Mouse (Mus musculus) stomach, embryonic 15.5 days (tissue): ENCODE measurements around the gene Zdhhc18. TPM values are rescaled to one million over a fixed set of nuclear protein-coding genes. Genes with fewer than 3 reads are reported as not detected.

Source experiments
- ATAC-seq: fragments of 200-750 bp; cut with Nextera tagmentation; 2 replicates; pipeline ENCODE4 v1.8.0; 2017; ENCODE audit warnings: low read depth, moderate number of reproducible peaks, moderate TSS enrichment; ENCODE audit not compliant: insufficient read depth, low FRiP score
- H3K27ac ChIP-seq: fragments of 300-500 bp; sonication (generic); 2 replicates; pipeline ENCODE4 v1.5.1; 2015; ENCODE audit warnings: mild to moderate bottlenecking, inconsistent platforms
- H3K27me3 ChIP-seq: fragments of 300-500 bp; sonication (generic); replicated peaks from 2 replicates; pipeline ENCODE4 v1.6.1; 2015; ENCODE audit warnings: inconsistent platforms
- H3K36me3 ChIP-seq: fragments of 300-500 bp; sonication (generic); 2 replicates; pipeline ENCODE4 v1.6.1; 2015; ENCODE audit warnings: inconsistent platforms
- H3K4me1 ChIP-seq: fragments of 300-500 bp; sonication (generic); 2 replicates; pipeline ENCODE4 v1.6.1; 2015; ENCODE audit warnings: inconsistent platforms
- H3K4me2 ChIP-seq: fragments of 300-500 bp; sonication (generic); 2 replicates; pipeline ENCODE4 v1.6.1; 2015; ENCODE audit warnings: mild to moderate bottlenecking, inconsistent platforms
- H3K4me3 ChIP-seq: fragments of 300-500 bp; sonication (generic); replicated peaks from 2 replicates; pipeline ENCODE4 v1.5.1; 2015; ENCODE audit warnings: inconsistent platforms
- H3K9ac ChIP-seq: fragments of 300-500 bp; sonication (generic); 2 replicates; pipeline ENCODE4 v1.6.1; 2015; ENCODE audit warnings: inconsistent platforms
- H3K9me3 ChIP-seq: fragments of 300-500 bp; sonication (generic); 2 replicates; pipeline ENCODE4 v1.6.1; 2016; ENCODE audit warnings: inconsistent platforms
- WGBS: fragments of 180-500 bp; shearing (Covaris S2); methylation state at CpG from one replicate; pipeline ENCODE4 v1.1.7; 2015; 5-methylcytosine and 5-hydroxymethylcytosine counted together
- polyA plus RNA-seq: library from polyadenylated mRNA; unstranded; fragments of >200 nt; fragmentation: Nextera tagmentation; extraction: Ambion mirVana; gene quantifications from 2 replicates; pipeline ENCODE4 v1.2.1, GENCODE M21; 2015

The Zdhhc18 gene
- polyA plus RNA-seq, 1 experiment from 2014 or later: 5.4 TPM

- 20% methylated on average over 10 of the region's 10 CpGs for WGBS
- H3K4me1 ChIP-seq: peaks cover 50% of the 10 kb centered on the region
Observed at GRCm38 (mm10) chr4:133673666-133674330, 23.8 kb upstream of the Zdhhc18 start.

GRCm38 (mm10) chr4:133672845-133673647 is 23.1 kb upstream of the Zdhhc18 start:
- H3K4me3 ChIP-seq: peak overlapping the region; percentile 75
- H3K4me1 ChIP-seq: peaks cover 50% of the 10 kb centered on the region
- ATAC-seq: no peak
- WGBS: under 1% methylated on average over 24 of the region's 24 CpGs
- H3K36me3 ChIP-seq: peaks cover 6% of the 10 kb centered on the region; the same call in 1 of the 2 replicates
- H3K27ac ChIP-seq: peak overlapping the region; percentile 99
- H3K4me2 ChIP-seq: peak overlapping the region; percentile 76
- H3K9ac ChIP-seq: peak overlapping the region; percentile 77
- no peaks in the 10 kb centered on the region for H3K27me3 ChIP-seq
- no peaks in the 10 kb centered on the region for H3K9me3 ChIP-seq

More at GRCm38 (mm10) chr4:133673666-133674330, 23.8 kb upstream of the Zdhhc18 start:
- peaks cover 2% of the 10 kb centered on the region; the same call in 1 of the 2 replicates for H3K36me3 ChIP-seq
- no peaks in the 10 kb centered on the region for H3K9me3 ChIP-seq
- no peaks in the 10 kb centered on the region for H3K27me3 ChIP-seq
- no peak overlapping the region for H3K9ac ChIP-seq
- H3K4me3 ChIP-seq: peak overlapping the region; percentile 75
- H3K27ac ChIP-seq: peak overlapping the region; percentile 99
- no peak for ATAC-seq
- H3K4me2 ChIP-seq: peak overlapping the region; percentile 76

- Histone ChIP-seq H3K27me3 (no peaks in the 10 kb centered on the region), H3K9ac (peak within 1 kb of the TSS; percentile 77), H3K27ac (peak within 1 kb of the TSS; percentile 99), H3K4me1 (peaks cover 48% of the 10 kb centered on the region), H3K9me3 (no peaks in the 10 kb centered on the region), H3K36me3 (peaks cover 6% of the 10 kb centered on the region; the same call in 1 of the 2 replicates), H3K4me2 (peak within 1 kb of the TSS; percentile 76), H3K4me3 (peak within 1 kb of the TSS; percentile 75)
- peak; percentile 86 for ATAC-seq
- under 1% methylated on average over 73 of the region's 76 CpGs for WGBS
Observed at GRCm38 (mm10) chr4:133671881-133672844, 22.2 kb upstream of the Zdhhc18 start, which contains the start of gene Pigv. Pigv (minus strand) TSS chr4:133672647.

GRCm38 (mm10) chr4:133671184-133671880 is 21.4 kb upstream of the Zdhhc18 start:
- Histone ChIP-seq H3K4me3 (peak overlapping the region; percentile 75), H3K9me3 (no peaks in the 10 kb centered on the region), H3K4me1 (peaks cover 43% of the 10 kb centered on the region), H3K4me2 (peak overlapping the region; percentile 76), H3K36me3 (peaks cover 12% of the 10 kb centered on the region; the same call in 1 of the 2 replicates), H3K27ac (peak overlapping the region; percentile 99), H3K27me3 (no peaks in the 10 kb centered on the region), H3K9ac (peak overlapping the region; percentile 18; the same call in 1 of the 2 replicates)
- no peak for ATAC-seq
- 3% methylated on average over 13 of the region's 13 CpGs for WGBS

GRCm38 (mm10) chr4:133669652-133670210 is 19.8 kb upstream of the Zdhhc18 start:
- peaks cover 33% of the 10 kb centered on the region for H3K4me1 ChIP-seq
- no peak overlapping the region for H3K27ac ChIP-seq
- no peak for ATAC-seq
- H3K36me3 ChIP-seq: peaks cover 12% of the 10 kb centered on the region; the same call in 1 of the 2 replicates
- 57% methylated on average over 6 of the region's 6 CpGs for WGBS
- no peak overlapping the region for H3K9ac ChIP-seq
- H3K27me3 ChIP-seq: no peaks in the 10 kb centered on the region
- H3K4me3 ChIP-seq: no peak overlapping the region
- no peaks in the 10 kb centered on the region for H3K9me3 ChIP-seq
- H3K4me2 ChIP-seq: no peak overlapping the region

- WGBS: 75% methylated on average over 3 of the region's 3 CpGs
- Histone ChIP-seq H3K9me3 (no peaks in the 10 kb centered on the region), H3K4me3 (no peak overlapping the region), H3K4me1 (peaks cover 21% of the 10 kb centered on the region), H3K4me2 (no peak overlapping the region), H3K27me3 (no peaks in the 10 kb centered on the region), H3K27ac (no peak overlapping the region), H3K36me3 (peaks cover 12% of the 10 kb centered on the region; the same call in 1 of the 2 replicates), H3K9ac (no peak overlapping the region)
- no peak for ATAC-seq
Observed at GRCm38 (mm10) chr4:133668537-133668936, 18.6 kb upstream of the Zdhhc18 start.

- Histone ChIP-seq H3K4me2 (no peak overlapping the region), H3K4me3 (no peak overlapping the region), H3K9me3 (no peaks in the 10 kb centered on the region), H3K27ac (no peak overlapping the region), H3K9ac (no peak overlapping the region), H3K27me3 (no peaks in the 10 kb centered on the region), H3K36me3 (peaks cover 17% of the 10 kb centered on the region; the same call in 1 of the 2 replicates), H3K4me1 (peaks cover 23% of the 10 kb centered on the region)
- ATAC-seq: no peak
- 79% methylated on average over 6 of the region's 6 CpGs for WGBS
Observed at GRCm38 (mm10) chr4:133666199-133666598, 16.2 kb upstream of the Zdhhc18 start.

- Histone ChIP-seq H3K27me3 (no peaks in the 10 kb centered on the region), H3K4me3 (no peak overlapping the region), H3K4me1 (peaks cover 25% of the 10 kb centered on the region), H3K27ac (peak overlapping the region; percentile 1; the same call in 1 of the 2 replicates), H3K4me2 (no peak overlapping the region), H3K9me3 (no peaks in the 10 kb centered on the region), H3K36me3 (peaks cover 17% of the 10 kb centered on the region; the same call in 1 of the 2 replicates), H3K9ac (no peak overlapping the region)
- 46% methylated on average over 11 of the region's 11 CpGs for whole genome bisulfite sequencing
- no peak for ATAC-seq
Observed at GRCm38 (mm10) chr4:133665118-133665517, 15.2 kb upstream of the Zdhhc18 start.

- H3K4me1 ChIP-seq: peaks cover 37% of the 10 kb centered on the region
- H3K4me2 ChIP-seq: no peak overlapping the region
- H3K36me3 ChIP-seq: 0 out of 2 replicates have a peak, but pooled peaks cover 11% of the 10 kb centered on the region
- no peak overlapping the region for H3K4me3 ChIP-seq
- no peak for ATAC-seq
- no peak overlapping the region for H3K9ac ChIP-seq
- no peak overlapping the region for H3K27ac ChIP-seq
- 75% methylated on average over 8 of the region's 8 CpGs for WGBS
- no peaks in the 10 kb centered on the region for H3K27me3 ChIP-seq
- no peaks in the 10 kb centered on the region for H3K9me3 ChIP-seq
Observed at GRCm38 (mm10) chr4:133662945-133663344, 13.0 kb upstream of the Zdhhc18 start.

- Histone ChIP-seq H3K27me3 (no peaks in the 10 kb centered on the region), H3K9me3 (no peaks in the 10 kb centered on the region), H3K4me2 (no peak overlapping the region), H3K27ac (no peak overlapping the region), H3K9ac (no peak overlapping the region), H3K4me3 (no peak overlapping the region), H3K36me3 (0 out of 2 replicates have a peak, but pooled peaks cover 11% of the 10 kb centered on the region), H3K4me1 (peaks cover 39% of the 10 kb centered on the region)
- ATAC-seq: no peak
- WGBS: 82% methylated on average over 8 of the region's 8 CpGs
Observed at GRCm38 (mm10) chr4:133662421-133662820, 12.5 kb upstream of the Zdhhc18 start.
